Mouse (Mus musculus) forebrain, embryonic 13.5 days (tissue): ENCODE measurements at regions not wholly inside any gene's neighbourhood (a gene's known extent, or its start where the extent isn't known, plus 50 kb on each side); places are given as distances from the start of the nearest gene placed in this dataset.

Source experiments
- ATAC-seq: fragments of 200-750 bp; cut with Nextera tagmentation; 2 replicates; pipeline ENCODE4 v1.8.0; 2017
- H3K27ac ChIP-seq: fragments of 300-500 bp; sonication (generic); 2 replicates; pipeline ENCODE4 v1.5.1; 2015; ENCODE audit warnings: inconsistent platforms, mild to moderate bottlenecking, moderate library complexity
- H3K27me3 ChIP-seq: fragments of 300-500 bp; sonication (generic); 2 replicates; pipeline ENCODE4 v1.6.1; 2015; ENCODE audit warnings: mild to moderate bottlenecking, inconsistent platforms
- H3K36me3 ChIP-seq: fragments of 300-500 bp; sonication (generic); 2 replicates; pipeline ENCODE4 v1.6.1; 2015; ENCODE audit warnings: mild to moderate bottlenecking, inconsistent platforms; ENCODE audit not compliant: poor library complexity, severe bottlenecking
- H3K4me1 ChIP-seq: fragments of 300-500 bp; sonication (generic); 2 replicates; pipeline ENCODE4 v1.6.1; 2015; ENCODE audit warnings: inconsistent platforms
- H3K4me2 ChIP-seq: fragments of 300-500 bp; sonication (generic); 2 replicates; pipeline ENCODE4 v1.6.1; 2015; ENCODE audit warnings: inconsistent platforms, mild to moderate bottlenecking, moderate library complexity
- H3K4me3 ChIP-seq: fragments of 300-500 bp; sonication (generic); 2 replicates; pipeline ENCODE4 v1.5.1; 2015; ENCODE audit warnings: mild to moderate bottlenecking, inconsistent platforms
- H3K9ac ChIP-seq: fragments of 300-500 bp; sonication (generic); 2 replicates; pipeline ENCODE4 v1.6.1; 2015; ENCODE audit warnings: mild to moderate bottlenecking, inconsistent platforms
- H3K9me3 ChIP-seq: fragments of 300-500 bp; sonication (generic); replicated peaks from 2 replicates; pipeline ENCODE4 v1.6.1; 2016; ENCODE audit warnings: inconsistent platforms
- WGBS: fragments of 180-500 bp; shearing (Covaris S2); methylation state at CpG from one replicate; pipeline ENCODE4 v1.1.7; 2015; 5-methylcytosine and 5-hydroxymethylcytosine counted together

- Histone ChIP-seq H3K9ac (no peak overlapping the region), H3K4me3 (no peak overlapping the region), H3K9me3 (no peaks in the 10 kb centered on the region), H3K4me2 (no peak overlapping the region), H3K27ac (no peak overlapping the region), H3K4me1 (no peaks in the 10 kb centered on the region), H3K36me3 (no peaks in the 10 kb centered on the region), H3K27me3 (no peaks in the 10 kb centered on the region)
- no peak for ATAC-seq
- 76% methylated on average over 2 of the region's 2 CpGs for WGBS
Measured at GRCm38 (mm10) chr14:17347286-17347685, 312.8 kb upstream of the Thrb start.

DNA sequence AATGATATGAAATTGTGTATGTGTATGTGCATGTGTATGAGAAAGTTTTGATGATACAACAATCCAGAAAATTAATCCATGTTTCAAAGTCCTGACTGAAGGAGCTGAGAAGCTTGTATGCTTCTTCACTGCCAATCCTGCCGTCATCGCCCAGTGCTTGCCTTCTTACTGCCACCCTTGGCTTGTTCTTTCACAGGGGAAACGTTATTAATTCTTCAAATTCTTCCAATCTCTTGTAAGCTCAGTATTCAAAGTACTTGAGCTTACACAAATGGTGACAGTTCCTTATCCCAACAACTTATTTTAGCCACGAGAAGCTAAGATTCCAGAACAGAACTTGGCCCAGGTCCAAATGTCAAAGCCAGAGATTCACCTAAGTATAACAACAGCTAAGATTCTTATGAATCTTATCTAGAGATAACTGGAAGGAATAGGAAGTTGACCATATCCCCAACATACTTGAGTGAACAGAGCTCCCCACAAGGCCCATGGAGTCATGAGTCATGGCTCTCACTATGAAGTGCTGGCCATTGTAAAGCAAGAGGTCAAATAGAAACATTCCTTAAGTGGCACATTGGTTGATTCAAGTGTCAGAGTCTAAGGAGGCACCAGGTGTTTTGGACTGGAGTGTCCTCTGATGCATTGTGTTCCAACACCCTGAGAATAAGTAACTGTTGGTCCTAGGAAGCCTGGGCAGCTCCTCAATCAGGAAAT is 307.6 kb upstream of the Thrb start:
- no peak for ATAC-seq
- no peaks in the 10 kb centered on the region for H3K27me3 ChIP-seq
- H3K36me3 ChIP-seq = no peaks in the 10 kb centered on the region
- no peak overlapping the region for H3K9ac ChIP-seq
- H3K4me2 ChIP-seq = no peak overlapping the region
- no peaks in the 10 kb centered on the region for H3K9me3 ChIP-seq
- no peaks in the 10 kb centered on the region for H3K4me1 ChIP-seq
- 85% methylated on average over 4 of the region's 4 CpGs for WGBS
- no peak overlapping the region for H3K4me3 ChIP-seq
- no peak overlapping the region for H3K27ac ChIP-seq

DNA sequence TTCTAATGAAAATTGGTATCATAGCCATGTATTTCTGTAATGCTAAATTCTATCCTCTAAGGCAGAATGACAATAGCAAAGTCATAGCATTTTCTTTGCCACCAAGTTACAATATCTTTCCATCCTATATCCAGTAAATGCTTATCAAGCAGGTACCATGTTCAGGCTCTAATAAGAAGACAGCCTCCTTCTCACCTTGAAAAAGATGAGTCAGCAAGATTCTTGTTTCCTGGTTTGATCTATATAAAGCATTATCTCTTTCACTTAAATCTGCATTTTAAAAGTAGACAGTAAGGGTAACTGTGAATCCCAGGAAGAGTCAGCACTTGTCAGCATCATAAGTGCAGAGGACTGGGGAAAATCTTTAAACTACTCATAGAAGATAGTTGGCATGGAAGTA is 298.2 kb upstream of the Thrb start:
- Histone ChIP-seq H3K27ac (no peak overlapping the region), H3K4me3 (no peak overlapping the region), H3K27me3 (no peaks in the 10 kb centered on the region), H3K9ac (no peak overlapping the region), H3K4me2 (no peak overlapping the region), H3K36me3 (no peaks in the 10 kb centered on the region), H3K4me1 (no peaks in the 10 kb centered on the region), H3K9me3 (no peaks in the 10 kb centered on the region)
- no peak for ATAC-seq

DNA sequence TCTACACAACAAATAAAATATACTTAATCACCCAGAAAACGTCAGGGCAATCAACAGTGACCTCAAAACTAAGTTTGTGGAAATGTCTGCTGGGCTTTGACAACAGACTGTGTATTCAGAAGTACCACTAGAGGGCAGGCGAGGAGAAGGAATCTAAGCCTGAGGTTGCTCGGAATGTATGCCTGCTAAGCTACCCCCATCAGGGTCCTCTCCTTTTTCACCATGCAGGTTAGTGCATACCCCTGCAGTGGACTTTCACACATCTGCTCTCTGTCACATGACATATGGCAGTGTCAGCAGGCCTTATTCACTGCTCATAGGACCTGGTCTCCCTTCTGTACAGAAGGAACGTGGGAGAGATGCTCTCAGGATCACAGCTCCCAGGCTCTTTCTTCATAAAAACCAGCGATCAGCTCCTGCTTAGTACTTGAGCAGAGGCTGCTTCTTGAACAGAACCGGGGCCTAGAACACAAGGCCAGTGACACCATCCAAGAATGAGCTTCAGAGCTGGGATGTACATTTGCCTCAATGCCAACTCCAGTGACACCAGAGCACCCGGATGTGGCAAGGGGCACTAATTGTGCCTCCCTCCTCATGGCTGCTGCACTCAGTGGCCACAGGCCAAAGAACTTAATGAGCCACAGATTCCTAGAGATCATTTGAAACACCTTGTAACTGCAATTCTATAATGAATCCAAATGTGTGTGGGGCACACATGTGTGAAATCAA is 257.1 kb upstream of the Thrb start:
- no peaks in the 10 kb centered on the region for H3K36me3 ChIP-seq
- no peak overlapping the region for H3K4me2 ChIP-seq
- H3K9me3 ChIP-seq = no peaks in the 10 kb centered on the region
- H3K27me3 ChIP-seq = no peaks in the 10 kb centered on the region
- H3K4me3 ChIP-seq = no peak overlapping the region
- no peak overlapping the region for H3K27ac ChIP-seq
- no peak overlapping the region for H3K9ac ChIP-seq
- H3K4me1 ChIP-seq = no peaks in the 10 kb centered on the region
- peak; percentile 90 for ATAC-seq
- WGBS = 37% methylated on average over 7 of the region's 7 CpGs

DNA sequence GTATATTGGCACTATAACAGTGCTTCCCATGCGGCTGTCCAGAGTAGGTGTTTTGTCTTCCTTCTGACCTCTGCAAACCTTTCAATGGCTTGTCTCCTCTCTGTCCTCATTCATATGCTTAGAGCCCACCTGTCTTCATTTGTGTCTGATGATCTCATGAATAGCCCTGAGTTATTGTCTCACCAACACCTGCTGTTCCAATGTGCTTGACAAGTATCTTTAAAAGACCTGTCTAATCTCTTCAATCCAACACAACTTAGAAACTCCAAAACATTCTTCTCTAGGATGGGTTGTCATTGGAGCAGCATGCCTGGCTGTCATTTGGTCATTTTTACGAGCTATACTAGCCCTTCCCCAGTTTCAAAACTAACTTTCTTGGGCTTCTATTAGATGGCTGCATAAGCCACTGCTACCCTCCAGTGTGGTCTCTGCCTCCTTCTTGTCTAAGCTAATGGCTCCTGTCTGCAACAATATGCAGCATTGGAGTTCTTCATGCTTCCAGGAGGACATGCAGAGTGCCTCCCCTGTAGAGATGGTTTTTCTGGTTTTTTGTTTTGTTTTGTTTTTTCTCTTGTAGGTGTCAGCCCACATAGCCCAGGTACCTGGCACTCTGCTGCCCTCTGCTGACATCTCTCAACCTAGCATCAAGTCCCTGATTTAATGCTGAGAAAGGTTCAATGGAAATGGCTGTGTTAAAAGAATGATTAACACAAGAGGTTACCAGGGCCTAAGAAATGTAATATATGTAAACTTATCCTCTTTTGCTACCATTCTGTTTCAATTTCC is 254.3 kb upstream of the Thrb start:
- H3K36me3 ChIP-seq = no peaks in the 10 kb centered on the region
- no peak overlapping the region for H3K27ac ChIP-seq
- no peak overlapping the region for H3K4me2 ChIP-seq
- H3K27me3 ChIP-seq = no peaks in the 10 kb centered on the region
- WGBS = 53% methylated on average over 2 of the region's 2 CpGs
- peak; percentile 36; the same call in 1 of the 2 replicates for ATAC-seq
- no peak overlapping the region for H3K9ac ChIP-seq
- no peak overlapping the region for H3K4me3 ChIP-seq
- H3K4me1 ChIP-seq = no peaks in the 10 kb centered on the region
- no peaks in the 10 kb centered on the region for H3K9me3 ChIP-seq

DNA sequence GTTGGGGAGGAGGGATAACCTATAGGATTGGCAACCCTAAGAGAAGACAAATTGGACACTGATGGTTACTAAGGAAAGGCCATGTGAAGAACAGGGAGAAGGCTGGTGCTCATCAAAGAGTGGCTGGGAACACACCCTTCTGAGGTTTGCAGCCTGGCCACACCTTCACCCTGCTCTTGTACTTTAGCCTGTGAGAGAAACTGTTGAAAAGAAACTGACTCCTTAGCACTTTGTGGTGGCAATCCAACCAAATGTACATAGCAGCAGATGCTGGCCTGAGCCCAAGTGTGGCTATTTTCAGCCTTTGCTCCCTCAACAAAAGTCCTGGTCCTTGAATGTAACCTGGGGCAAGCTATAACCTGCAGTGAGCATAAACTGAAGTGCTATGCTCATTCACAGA is 253.2 kb upstream of the Thrb start:
- H3K4me3 ChIP-seq = no peak overlapping the region

DNA sequence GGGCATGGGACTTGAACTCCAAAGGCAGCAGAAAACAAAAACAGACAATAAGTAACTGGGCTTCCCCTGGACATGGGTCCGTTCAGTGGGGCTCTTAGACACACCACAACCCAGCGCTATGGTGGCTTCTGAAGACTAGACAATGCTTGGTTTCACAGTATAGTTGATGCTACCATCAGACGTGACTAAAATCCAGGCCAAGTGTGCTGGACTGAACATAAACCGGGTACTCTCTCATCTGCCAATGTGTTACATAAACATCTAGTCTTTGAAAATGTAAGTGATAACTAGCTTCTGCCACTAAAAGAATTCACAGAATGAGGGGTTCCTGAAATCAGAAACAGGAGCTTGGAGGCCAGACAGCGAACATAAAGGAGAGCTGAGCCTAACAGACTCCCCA is 251.7 kb upstream of the Thrb start:
- WGBS = 85% methylated on average over 5 of the region's 5 CpGs

More for the DNA sequence above, 253.2 kb upstream of the Thrb start:
- ATAC-seq = no peak
- Histone ChIP-seq H3K4me2 (no peak overlapping the region), H3K9me3 (no peaks in the 10 kb centered on the region), H3K27me3 (no peaks in the 10 kb centered on the region), H3K9ac (no peak overlapping the region), H3K4me1 (no peaks in the 10 kb centered on the region), H3K27ac (no peak overlapping the region), H3K36me3 (no peaks in the 10 kb centered on the region)

GRCm38 (mm10) chr14:17408813-17409212 is 251.2 kb upstream of the Thrb start:
- no peaks in the 10 kb centered on the region for H3K9me3 ChIP-seq
- no peak overlapping the region for H3K4me3 ChIP-seq
- WGBS = 64% methylated on average over 1 of the region's 1 CpGs
- no peak overlapping the region for H3K9ac ChIP-seq
- H3K4me2 ChIP-seq = no peak overlapping the region
- H3K36me3 ChIP-seq = no peaks in the 10 kb centered on the region
- no peak overlapping the region for H3K27ac ChIP-seq
- ATAC-seq = no peak
- H3K27me3 ChIP-seq = no peaks in the 10 kb centered on the region
- no peaks in the 10 kb centered on the region for H3K4me1 ChIP-seq

More for the DNA sequence above, 251.7 kb upstream of the Thrb start:
- Histone ChIP-seq H3K36me3 (no peaks in the 10 kb centered on the region), H3K27ac (no peak overlapping the region), H3K4me3 (no peak overlapping the region), H3K4me2 (no peak overlapping the region), H3K4me1 (no peaks in the 10 kb centered on the region), H3K9ac (no peak overlapping the region), H3K27me3 (no peaks in the 10 kb centered on the region), H3K9me3 (no peaks in the 10 kb centered on the region)
- ATAC-seq = no peak

DNA sequence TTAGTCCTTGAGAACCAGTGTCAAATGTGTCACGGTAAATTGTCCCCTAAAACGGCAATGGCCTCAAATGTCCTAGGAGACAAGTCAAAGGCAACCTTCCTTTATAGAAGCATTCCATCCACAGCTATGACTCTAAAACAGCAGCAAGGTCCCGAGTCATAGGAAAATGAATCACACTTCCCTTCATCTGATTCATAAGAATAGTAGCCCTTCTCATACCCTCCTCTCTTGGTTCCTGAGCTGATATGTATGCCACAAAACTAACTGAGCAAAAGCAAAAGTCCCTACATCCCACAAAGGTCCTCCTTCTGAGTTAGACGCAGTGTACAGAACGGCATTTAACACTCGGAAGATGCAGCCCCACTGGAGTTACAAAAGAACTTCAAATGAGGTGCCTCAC is 250.6 kb upstream of the Thrb start:
- no peaks in the 10 kb centered on the region for H3K36me3 ChIP-seq

GRCm38 (mm10) chr14:17410752-17411151 is 249.3 kb upstream of the Thrb start:
- Histone ChIP-seq H3K27ac (no peak overlapping the region), H3K4me1 (no peaks in the 10 kb centered on the region), H3K9ac (no peak overlapping the region), H3K9me3 (no peaks in the 10 kb centered on the region), H3K4me2 (no peak overlapping the region), H3K4me3 (no peak overlapping the region), H3K27me3 (no peaks in the 10 kb centered on the region), H3K36me3 (no peaks in the 10 kb centered on the region)
- 26% methylated on average over 3 of the region's 3 CpGs for WGBS
- ATAC-seq = 0 out of 2 replicates have a peak, but pooled peaks have one; percentile 13

More for the DNA sequence above, 250.6 kb upstream of the Thrb start:
- no peaks in the 10 kb centered on the region for H3K27me3 ChIP-seq
- 92% methylated on average over 6 of the region's 6 CpGs for WGBS
- no peak overlapping the region for H3K27ac ChIP-seq
- H3K9ac ChIP-seq = no peak overlapping the region
- no peak overlapping the region for H3K4me3 ChIP-seq
- no peak for ATAC-seq
- H3K9me3 ChIP-seq = no peaks in the 10 kb centered on the region
- no peaks in the 10 kb centered on the region for H3K4me1 ChIP-seq
- no peak overlapping the region for H3K4me2 ChIP-seq

DNA sequence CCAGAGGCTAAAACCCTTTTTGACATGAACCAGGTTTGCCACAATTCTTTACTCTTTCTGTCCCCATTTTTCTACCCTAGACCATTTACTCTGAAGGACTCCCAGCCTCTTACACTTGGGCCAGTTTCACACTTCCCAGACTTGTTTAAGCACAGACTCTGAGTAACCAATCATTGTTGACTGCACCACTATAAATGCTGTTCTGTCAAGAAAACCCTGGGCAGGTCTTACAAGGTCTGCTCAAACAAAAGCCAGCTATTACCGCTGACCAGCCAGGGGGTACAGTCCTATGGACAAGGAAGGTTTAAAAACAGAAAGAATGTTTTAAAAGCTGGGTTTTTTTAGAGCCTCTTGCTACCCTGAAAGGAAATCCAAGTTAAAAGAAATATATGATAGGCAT is 248.8 kb upstream of the Thrb start:
- Histone ChIP-seq H3K4me2 (no peak overlapping the region), H3K27me3 (no peaks in the 10 kb centered on the region), H3K4me1 (no peaks in the 10 kb centered on the region), H3K9ac (no peak overlapping the region), H3K9me3 (no peaks in the 10 kb centered on the region), H3K4me3 (no peak overlapping the region), H3K36me3 (no peaks in the 10 kb centered on the region), H3K27ac (no peak overlapping the region)
- 35% methylated on average over 1 of the region's 1 CpGs for WGBS
- ATAC-seq = no peak

- Histone ChIP-seq H3K4me2 (no peak overlapping the region), H3K27me3 (no peaks in the 10 kb centered on the region), H3K9ac (no peak overlapping the region), H3K27ac (no peak overlapping the region), H3K4me3 (no peak overlapping the region), H3K36me3 (no peaks in the 10 kb centered on the region), H3K9me3 (no peaks in the 10 kb centered on the region), H3K4me1 (no peaks in the 10 kb centered on the region)
- no peak for ATAC-seq
- WGBS = 90% methylated on average over 6 of the region's 6 CpGs
Measured at GRCm38 (mm10) chr14:17414246-17414888, 245.7 kb upstream of the Thrb start.
